Mouse (Mus musculus) heart, postnatal 14 days (tissue): ENCODE measurements around the gene Fam169a. TPM values are rescaled to one million over a fixed set of nuclear protein-coding genes. Genes with fewer than 3 reads are reported as not detected.
"Not testable (repeated sequence)": the region's sequence is repeated elsewhere in the genome, so short reads cannot be mapped to it uniquely, and the experiment has no call there.

ENCODE experiments used
- DNase-seq, 2 experiments: peaks; one replicate each; pipeline ENCODE4 v3.0.0; 2021 to 2022
- intact Hi-C: fragments of 180-260 bp; cut with DNase I; formaldehyde crosslinking; loops from one replicate; pipeline ENCODE4 v1.15.1; 2025
- total RNA-seq, 2 experiments: library from RNA; stranded (reverse); gene quantifications; 2 replicates each; pipeline ENCODE4 v1.2.3; 2021

Fam169a gene
- total RNA-seq, 2 experiments from 2014 or later: 0.24 to 0.29 TPM

DNA sequence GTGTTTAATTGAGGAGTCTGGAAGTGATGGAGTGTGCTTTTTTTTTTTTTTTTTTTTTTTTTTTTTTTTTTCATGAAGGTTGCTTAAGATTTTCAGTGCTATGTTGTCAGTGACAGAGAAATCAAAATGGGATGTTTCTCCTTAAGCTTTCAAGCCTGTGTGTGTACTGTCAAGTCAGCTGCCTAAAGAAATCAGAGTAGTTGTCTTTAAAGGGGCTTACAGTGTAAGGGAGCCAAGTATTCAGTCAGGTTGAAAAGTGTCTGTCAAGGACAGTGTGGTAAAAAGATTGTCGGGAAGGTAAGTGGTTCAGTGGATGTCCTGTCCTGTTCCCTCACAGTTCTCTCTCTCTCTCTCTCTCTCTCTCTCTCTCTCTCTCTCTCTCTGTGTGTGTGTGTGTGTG lies 6.4 kb downstream of the Fam169a start:
- DNase-seq: no peak
- intact Hi-C loops: no loop called here

- DNase-seq: no peak
- intact Hi-C loops: no loop called here
Observed at GRCm38 (mm10) chr13:97077556-97077955, 10.5 kb downstream of the Fam169a start.

DNA sequence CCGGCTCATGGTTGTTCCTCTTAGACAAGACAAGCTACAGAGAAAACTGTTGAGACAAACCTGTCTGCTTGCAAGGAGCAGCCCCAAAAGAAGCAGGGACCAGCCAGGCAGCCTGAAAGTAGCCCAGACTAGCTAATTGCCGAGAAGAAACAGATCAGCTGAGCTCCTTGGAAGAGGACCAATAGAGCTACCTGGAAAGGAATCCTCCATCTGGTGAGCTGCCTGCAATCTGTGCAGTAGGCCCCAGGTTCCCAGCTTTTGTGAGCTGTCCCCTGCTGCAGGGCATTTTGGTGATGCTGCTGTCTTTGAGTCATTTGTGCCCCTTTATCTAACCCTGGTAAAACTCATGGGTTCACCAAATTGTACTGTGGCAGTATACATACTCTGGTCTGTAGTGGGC lies 13.1 kb downstream of the Fam169a start:
- no peak for DNase-seq
- intact Hi-C loops: no loop called here

GRCm38 (mm10) chr13:97080615-97081014 lies 13.5 kb downstream of the Fam169a start:
- intact Hi-C loops: no loop called here
- DNase-seq: no peak

DNA sequence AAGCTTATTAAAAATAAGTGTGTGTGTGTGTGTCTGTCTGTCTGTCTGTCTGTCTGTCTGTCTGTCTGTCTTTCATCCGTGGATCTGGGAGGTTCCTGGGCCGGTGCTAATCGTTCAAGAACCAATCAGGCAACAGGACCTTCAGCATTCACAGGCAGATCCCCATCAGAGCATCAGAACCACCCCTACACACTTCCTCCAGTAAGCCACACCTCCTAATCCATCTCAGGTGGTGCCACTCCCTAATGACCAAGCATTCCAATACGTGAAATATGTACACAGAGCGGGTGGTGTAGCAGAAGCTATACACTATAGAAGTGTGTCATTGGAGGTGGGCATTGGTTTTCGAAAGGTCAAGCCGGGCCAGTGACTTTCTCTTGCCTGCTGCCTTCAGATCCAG lies 15.3 kb downstream of the Fam169a start:
- intact Hi-C loops: no loop called here
- no peak for DNase-seq

- intact Hi-C loops: no loop called here
Observed at GRCm38 (mm10) chr13:97086316-97086715, 19.2 kb downstream of the Fam169a start.

DNA sequence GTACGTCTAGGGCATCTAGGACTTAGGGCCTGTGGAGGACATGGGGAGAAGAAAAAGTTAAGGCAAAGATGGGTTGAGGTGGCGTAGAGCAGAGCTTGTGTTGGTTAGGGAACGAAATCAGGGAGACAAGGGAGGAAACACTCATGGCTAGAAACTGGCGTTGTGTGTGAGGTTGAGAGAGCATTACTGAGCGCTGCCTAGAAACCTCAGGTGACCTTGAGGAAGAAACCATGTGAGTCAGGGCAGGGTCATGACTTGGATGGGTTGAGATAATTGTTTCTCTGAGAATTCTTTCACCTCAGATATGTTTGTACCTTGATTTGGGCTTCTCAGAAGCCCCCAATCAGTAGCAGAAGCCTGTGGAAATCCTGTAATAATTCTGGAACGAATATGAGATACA lies 20.3 kb downstream of the Fam169a start:
- intact Hi-C loops: no loop called here
- no peak for DNase-seq

More at GRCm38 (mm10) chr13:97086316-97086715, 19.2 kb downstream of the Fam169a start:
- DNase-seq: no peak

DNA sequence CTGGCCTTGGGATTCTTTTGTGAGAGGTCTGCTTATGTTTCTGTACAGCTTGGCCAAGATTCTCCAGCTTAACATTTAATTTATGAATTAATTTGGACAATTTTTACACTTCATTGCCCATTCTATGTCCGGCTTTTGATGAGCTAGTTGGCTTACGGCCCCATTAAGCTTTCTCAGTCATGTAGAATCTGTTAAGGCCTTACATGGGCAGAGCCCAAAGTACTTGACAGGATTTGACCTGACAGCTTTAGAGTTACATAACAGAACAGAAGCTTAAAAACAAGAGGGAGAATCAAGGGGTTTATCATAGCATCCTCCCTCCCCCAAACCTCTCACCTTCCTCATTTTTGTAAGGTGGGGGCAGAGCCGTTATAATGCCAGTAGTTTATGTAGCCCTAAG lies 21.1 kb downstream of the Fam169a start:
- DNase-seq: no peak
- intact Hi-C loops: no loop called here

DNA sequence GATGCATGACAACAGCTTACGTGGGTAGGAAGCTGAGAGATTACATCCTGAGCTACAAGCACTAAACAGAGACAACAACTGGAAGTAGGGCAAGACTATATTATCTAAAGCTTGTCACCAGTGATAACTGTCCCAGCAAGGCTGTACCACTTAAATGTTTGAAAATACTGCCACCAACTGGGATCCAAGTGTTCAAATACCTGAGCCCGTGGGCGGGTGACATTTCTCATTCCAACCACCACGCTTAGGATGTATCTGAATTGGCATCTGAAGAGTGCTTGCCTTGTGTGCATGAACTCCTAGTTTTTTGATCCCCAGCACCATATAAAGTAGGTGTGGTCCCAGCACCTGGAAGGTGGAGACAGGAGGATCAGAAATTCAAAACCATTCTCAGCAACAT lies 28.6 kb downstream of the Fam169a start:
- no peak for DNase-seq
- intact Hi-C loops: loop anchor here (10.0 kb wide), 1 partner anchor 241 kb away; no protein-coding TSS in a partner anchor

GRCm38 (mm10) chr13:97099187-97099852 lies 32.2 kb downstream of the Fam169a start, which contains the start of gene Gm6169:
Gene Gm6169, minus strand, starts transcription at chr13:97099237.
- intact Hi-C loops: loop anchor here (10.0 kb wide), 1 partner anchor 245 kb away; no protein-coding TSS in a partner anchor

DNA sequence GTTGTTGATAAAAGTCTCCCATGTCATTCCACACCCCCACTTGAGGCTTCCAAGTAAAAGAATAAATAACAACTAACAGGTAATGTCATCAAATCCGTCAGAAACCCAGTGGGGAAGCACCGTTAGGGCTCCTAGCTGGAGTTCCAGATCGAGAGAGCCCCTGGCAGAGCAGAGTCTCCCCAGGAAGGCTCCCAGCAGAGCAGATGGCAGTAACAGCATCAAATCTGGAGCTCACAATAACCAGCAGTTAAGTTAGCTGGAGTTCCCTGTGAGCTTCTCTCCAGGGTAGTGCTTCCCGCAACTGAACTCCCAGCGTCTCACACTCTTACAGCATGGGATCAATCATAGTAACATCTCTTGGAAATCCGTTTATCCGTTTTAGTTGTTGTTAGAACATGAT lies 37.9 kb downstream of the Fam169a start:
- DNase-seq: no peak
- intact Hi-C loops: no loop called here

More at GRCm38 (mm10) chr13:97099187-97099852, 32.2 kb downstream of the Fam169a start, which contains the start of gene Gm6169:
- peak; percentile 11 to 61 for DNase-seq

DNA sequence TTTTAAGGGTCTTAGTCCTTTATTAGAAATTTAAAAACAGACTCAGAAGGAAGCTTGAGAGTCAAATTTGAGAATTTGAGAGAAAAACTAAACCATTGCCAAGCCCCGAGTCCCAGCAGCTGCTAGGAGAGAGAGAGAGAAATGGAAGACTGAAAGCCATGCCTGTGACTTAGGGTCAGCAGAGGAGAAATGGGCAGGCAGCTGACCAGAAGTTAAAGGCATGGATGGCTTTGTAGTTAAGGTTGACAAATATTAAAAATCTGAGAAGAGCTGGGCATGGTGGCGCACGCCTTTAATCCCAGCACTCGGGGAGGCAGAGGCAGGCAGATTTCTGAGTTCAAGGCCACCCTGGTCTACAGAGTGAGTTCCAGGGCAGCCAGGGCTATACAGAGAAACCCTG lies 40.6 kb downstream of the Fam169a start:
- DNase-seq, intact Hi-C loops: not testable (repeated sequence)

DNA sequence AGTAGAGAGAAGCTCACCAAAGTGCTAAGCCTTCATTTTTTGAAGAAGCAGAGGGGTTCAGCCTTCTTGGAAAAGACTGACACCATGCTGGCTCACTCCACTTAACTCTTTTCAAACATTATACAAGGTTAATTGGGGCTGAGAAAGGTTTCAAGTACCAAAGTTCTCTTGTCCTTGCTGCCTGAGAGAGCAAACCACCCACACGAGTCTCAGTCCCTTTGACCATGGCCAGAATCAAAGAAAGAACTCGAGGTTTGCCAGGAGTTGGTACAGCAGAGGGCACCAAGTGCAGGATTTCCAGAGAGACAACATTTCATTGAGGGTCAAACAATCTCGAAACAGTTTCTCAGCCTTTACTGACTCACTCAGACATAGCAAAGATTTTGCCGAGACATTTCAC lies 42.0 kb downstream of the Fam169a start:
- no peak for DNase-seq
- intact Hi-C loops: no loop called here

DNA sequence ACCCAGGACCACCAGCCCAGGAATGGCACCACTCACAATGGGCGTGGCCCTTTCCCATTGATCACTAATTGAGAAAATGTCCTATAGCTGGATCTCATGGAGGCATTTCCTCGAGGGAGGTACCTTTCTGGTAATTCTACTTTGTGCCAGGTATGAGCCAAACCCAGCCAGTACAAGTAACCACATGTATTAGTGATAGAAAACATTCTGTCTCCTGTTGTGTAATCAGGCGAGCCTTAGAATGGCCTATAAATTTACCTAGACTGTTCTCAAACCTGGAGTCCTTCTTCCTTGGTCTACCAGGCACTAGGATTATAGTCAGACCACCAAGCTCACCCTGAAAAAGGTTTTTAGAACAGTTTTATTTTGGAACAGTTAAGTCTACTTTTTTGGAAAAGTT lies 54.3 kb downstream of the Fam169a start:
- intact Hi-C loops: no loop called here

GRCm38 (mm10) chr13:97129654-97130053 lies 62.6 kb downstream of the Fam169a start:
- DNase-seq, intact Hi-C loops: not testable (repeated sequence)

More for the DNA sequence above, 54.3 kb downstream of the Fam169a start:
- no peak for DNase-seq

GRCm38 (mm10) chr13:97130413-97130812 lies 63.3 kb downstream of the Fam169a start:
- DNase-seq, intact Hi-C loops: not testable (repeated sequence)

DNA sequence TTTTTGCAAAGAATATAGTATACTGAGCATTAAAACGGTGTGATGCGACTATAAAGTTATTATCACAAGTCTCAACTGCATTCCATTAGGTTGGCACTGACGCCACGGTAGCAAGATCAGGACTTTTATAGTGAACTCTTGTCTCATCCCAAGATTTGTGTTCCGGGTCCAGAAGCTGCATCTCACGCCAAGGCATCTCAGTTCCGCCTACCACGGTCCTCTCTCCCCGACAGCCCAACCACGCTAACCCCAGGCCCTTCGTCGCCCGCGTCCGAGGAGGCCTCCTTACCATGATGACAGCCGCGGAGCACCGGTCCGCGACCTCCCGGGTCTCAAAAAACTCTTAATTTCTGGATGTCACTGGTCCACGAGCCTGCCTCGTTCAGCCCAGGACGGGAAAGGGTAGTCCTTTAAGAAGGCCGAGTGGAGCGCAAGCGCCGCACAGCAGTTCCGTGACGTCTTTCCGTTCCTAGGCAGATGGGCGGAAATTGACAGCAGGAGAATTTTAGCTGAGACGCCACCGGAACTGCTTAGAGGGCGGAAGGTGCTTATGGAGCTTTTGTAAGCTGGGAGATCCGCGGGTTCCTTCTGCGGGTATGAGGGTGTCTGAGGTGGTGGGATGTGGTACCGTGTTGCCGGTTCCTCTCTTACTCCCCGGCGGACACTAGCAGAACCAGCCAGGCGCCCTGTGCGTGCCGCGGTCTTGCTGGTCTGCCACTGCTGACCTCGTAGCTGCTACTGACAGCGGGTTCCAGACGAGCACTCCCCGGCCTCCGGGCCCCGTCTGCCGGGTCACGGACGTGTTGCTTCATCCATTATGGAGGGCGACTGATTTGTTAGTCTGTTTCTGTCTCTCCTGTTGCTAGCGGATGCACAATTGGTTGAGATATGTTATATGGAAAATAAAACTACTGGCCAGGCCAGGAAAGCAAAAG lies 70.6 kb downstream of the Fam169a start, which contains the start of the genes Gfm2 and Nsa2:
TSS of gene Gfm2 (plus strand) at position 472 of the 935 bp plus-strand sequence.
TSS of gene Nsa2 (minus strand) at position 472 of the 935 bp plus-strand sequence.
- peak; percentile 85 to 88 for DNase-seq
- intact Hi-C loops: no loop called here

DNA sequence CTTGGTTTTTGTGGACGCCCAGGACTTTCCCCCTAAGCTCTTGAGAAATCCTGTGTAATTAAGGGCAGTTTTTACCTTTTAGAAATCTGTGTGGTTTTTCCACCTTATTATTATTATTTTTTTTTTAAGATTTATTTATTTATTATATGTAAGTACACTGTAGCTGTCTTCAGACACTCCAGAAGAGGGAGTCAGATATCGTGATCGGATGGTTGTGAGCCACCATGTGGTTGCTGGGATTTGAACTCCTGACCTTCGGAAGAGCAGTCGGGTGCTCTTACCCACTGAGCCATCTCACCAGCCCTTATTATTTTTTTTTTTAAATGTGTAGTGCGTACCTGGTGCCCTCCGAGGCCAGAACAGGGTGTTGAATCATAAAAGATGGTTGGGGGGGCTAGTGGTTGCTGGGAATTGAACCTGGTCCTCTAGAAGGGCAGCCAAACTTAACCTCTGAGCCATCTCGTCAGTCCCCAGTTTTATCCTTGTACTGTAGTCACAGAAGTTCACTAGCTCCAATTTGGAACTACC lies 71.4 kb downstream of the Fam169a start:
- DNase-seq, intact Hi-C loops: not testable (repeated sequence)

DNA sequence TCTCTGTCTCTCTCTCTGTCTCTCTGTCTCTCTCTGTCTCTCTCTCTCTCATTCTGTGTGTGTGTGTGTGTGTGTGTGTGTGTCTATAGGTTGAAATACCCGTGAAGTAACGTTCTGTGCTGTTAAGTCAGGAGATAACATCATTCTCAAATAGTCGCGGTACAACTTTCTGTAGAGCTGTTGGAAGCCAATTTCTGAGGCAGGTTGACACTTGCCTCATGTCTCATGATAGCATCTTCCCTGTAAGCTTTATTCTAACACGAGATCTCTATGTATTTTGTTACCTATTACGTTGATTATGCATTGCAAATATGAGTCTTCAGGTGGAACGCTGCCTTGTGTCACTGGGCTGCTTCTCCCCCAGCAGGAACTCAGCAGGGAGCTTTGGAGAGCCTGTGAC lies 75.2 kb downstream of the Fam169a start:
- intact Hi-C loops: loop anchor here (10.0 kb wide), 1 partner anchor 288 kb away; no protein-coding TSS in a partner anchor
- DNase-seq: no peak

DNA sequence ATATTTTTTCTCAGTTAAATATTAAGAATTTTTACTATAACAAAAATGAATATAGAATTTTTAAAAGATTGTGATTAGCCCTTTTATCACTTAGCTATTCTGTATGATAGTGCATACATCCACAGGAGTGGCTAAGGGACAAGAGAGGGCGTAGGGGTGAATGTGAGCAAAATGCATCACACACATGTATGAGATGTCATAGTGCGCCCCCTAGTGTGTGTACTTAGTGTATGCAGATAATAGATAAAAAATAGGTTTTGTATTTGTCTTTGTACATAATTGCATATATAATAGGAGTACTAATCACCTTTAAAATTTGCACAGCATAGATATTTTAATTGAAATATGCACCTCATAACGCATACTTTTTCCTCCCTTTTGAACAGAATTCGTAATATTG lies 78.7 kb downstream of the Fam169a start:
- peak; percentile 47 to 64 for DNase-seq
- intact Hi-C loops: loop anchor here (10.0 kb wide), 1 partner anchor 291 kb away; no protein-coding TSS in a partner anchor
